Mouse (Mus musculus) MEL (cell line): ENCODE measurements at regions not wholly inside any gene's neighbourhood (a gene's known extent, or its start where the extent isn't known, plus 50 kb on each side); places are given as distances from the start of the nearest gene placed in this dataset.

Source experiments
- DNase-seq: peaks from one replicate; pipeline ENCODE4 v3.0.0; 2011; ENCODE audit warnings: low read depth, low spot score
- H3K27ac ChIP-seq: 2 replicates; pipeline ENCODE4 v1.5.1; 2012; ENCODE audit warnings: low read depth, mild to moderate bottlenecking, control low read depth, low read length, moderate library complexity; ENCODE audit not compliant: control insufficient read depth
- H3K27me3 ChIP-seq, 2 experiments: fragments of 150-350 bp in 1 of 2; sonication (generic) in 1 of 2; 2 replicates each; pipeline ENCODE4 v1.6.1; 2012; ENCODE audit warnings: low read length in 2 of 2, mild to moderate bottlenecking in 2 of 2, improper control_type of control experiment in 1 of 2, moderate library complexity in 1 of 2; ENCODE audit not compliant: insufficient read depth in 2 of 2, control insufficient read depth in 1 of 2
- H3K36me3 ChIP-seq, 2 experiments: 2 replicates each; pipeline ENCODE4 v1.6.1; 2012 to 2014; ENCODE audit warnings: low read length in 2 of 2, improper control_type of control experiment in 1 of 2, inconsistent platforms in 1 of 2, mild to moderate bottlenecking in 1 of 2; ENCODE audit not compliant: insufficient read depth in 2 of 2, control insufficient read depth in 1 of 2
- H3K4me1 ChIP-seq, 2 experiments: fragments of 150-350 bp in 1 of 2; sonication (generic) in 1 of 2; 2 replicates each; pipeline ENCODE4 v1.6.1; 2012; ENCODE audit warnings: low read length in 2 of 2, improper control_type of control experiment in 1 of 2, mild to moderate bottlenecking in 1 of 2; ENCODE audit not compliant: insufficient read depth in 2 of 2, control insufficient read depth in 1 of 2
- H3K4me3 ChIP-seq, 2 experiments: fragments of 150-350 bp in 1 of 2; sonication (generic) in 1 of 2; 2 replicates each; pipeline ENCODE4 v1.5.1; 2012; ENCODE audit warnings: low read depth in 2 of 2, low read length in 2 of 2, mild to moderate bottlenecking in 2 of 2, moderate library complexity in 2 of 2, control low read depth in 1 of 2, improper control_type of control experiment in 1 of 2; ENCODE audit not compliant: control insufficient read depth in 1 of 2, insufficient read depth in 1 of 2
- H3K79me2 ChIP-seq: 2 replicates; pipeline ENCODE4 v1.6.1; 2012; ENCODE audit warnings: mild to moderate bottlenecking, low read length, moderate library complexity; ENCODE audit not compliant: control insufficient read depth, poor library complexity, insufficient read depth
- H3K9ac ChIP-seq: 2 replicates; pipeline ENCODE4 v1.6.1; 2012; ENCODE audit warnings: low read depth, mild to moderate bottlenecking, control low read depth, low read length, moderate library complexity; ENCODE audit not compliant: control insufficient read depth, poor library complexity, severe bottlenecking
- H3K9me3 ChIP-seq: fragments of 150-350 bp; sonication (generic); replicated peaks from 2 replicates; pipeline ENCODE4 v1.6.1; 2012; ENCODE audit warnings: mild to moderate bottlenecking, low read length, improper control_type of control experiment, moderate library complexity; ENCODE audit not compliant: insufficient read depth
- CHD1 ChIP-seq: IDR thresholded peaks from 2 replicates; pipeline ENCODE4 v1.6.1; 2012; ENCODE audit warnings: low read depth, mild to moderate bottlenecking, inconsistent platforms, low read length, improper control_type of control experiment
- CHD2 ChIP-seq: IDR thresholded peaks from 2 replicates; pipeline ENCODE4 v1.6.1; 2011; ENCODE audit warnings: low read length, improper control_type of control experiment
- CTCF ChIP-seq, 3 experiments: IDR thresholded peaks in 2 of 3; conservative IDR thresholded peaks in 1 of 3; 2 replicates each; pipeline ENCODE4 v1.5.1; 2011 to 2012; ENCODE audit warnings: low read length in 3 of 3, low read depth in 2 of 3, mild to moderate bottlenecking in 2 of 3, improper control_type of control experiment in 1 of 3, inconsistent platforms in 1 of 3, mixed read lengths in 1 of 3, moderate library complexity in 1 of 3; ENCODE audit not compliant: control insufficient read depth in 1 of 3, insufficient read depth in 1 of 3, poor library complexity in 1 of 3, severe bottlenecking in 1 of 3
- E2F4 ChIP-seq: IDR thresholded peaks from 2 replicates; pipeline ENCODE4 v1.6.1; 2011; ENCODE audit warnings: low read depth, low read length, improper control_type of control experiment, borderline replicate concordance
- ELF1 ChIP-seq: IDR thresholded peaks from 2 replicates; pipeline ENCODE4 v1.6.1; 2014; ENCODE audit warnings: low read depth, mild to moderate bottlenecking, inconsistent platforms, low read length, improper control_type of control experiment, moderate library complexity
- EP300 ChIP-seq, 2 experiments: IDR thresholded peaks; 2 replicates each; pipeline ENCODE4 v1.6.1; 2011; ENCODE audit warnings: improper control_type of control experiment in 2 of 2, low read length in 2 of 2, low read depth in 1 of 2, mild to moderate bottlenecking in 1 of 2
- ETS1 ChIP-seq: IDR thresholded peaks from 2 replicates; pipeline ENCODE4 v1.6.1; 2012; ENCODE audit warnings: low read depth, mild to moderate bottlenecking, inconsistent platforms, low read length, improper control_type of control experiment, moderate library complexity
- GATA1 ChIP-seq: IDR thresholded peaks from 2 replicates; pipeline ENCODE4 v1.6.1; 2011; ENCODE audit warnings: low read depth, low read length, improper control_type of control experiment
- KAT2A ChIP-seq: conservative IDR thresholded peaks from 2 replicates; pipeline ENCODE4 v1.6.1; 2012; ENCODE audit warnings: low read depth, low read length, improper control_type of control experiment, inconsistent platforms
- MAZ ChIP-seq: IDR thresholded peaks from 2 replicates; pipeline ENCODE4 v1.6.1; 2012; ENCODE audit warnings: low read depth, mild to moderate bottlenecking, inconsistent platforms, low read length, improper control_type of control experiment
- MEF2A ChIP-seq: IDR thresholded peaks from 2 replicates; pipeline ENCODE4 v1.6.1; 2014; ENCODE audit warnings: low read depth, mild to moderate bottlenecking, inconsistent platforms, low read length, improper control_type of control experiment; ENCODE audit not compliant: poor library complexity, insufficient replicate concordance, severe bottlenecking; ENCODE audit errors: extremely low read depth
- MXI1 ChIP-seq: IDR thresholded peaks from 2 replicates; pipeline ENCODE4 v1.6.1; 2011; ENCODE audit warnings: mild to moderate bottlenecking, low read depth, low read length, improper control_type of control experiment
- MYB ChIP-seq: IDR thresholded peaks from 2 replicates; pipeline ENCODE4 v1.6.1; 2011; ENCODE audit warnings: mild to moderate bottlenecking, low read depth, low read length, improper control_type of control experiment
- MYC ChIP-seq: IDR thresholded peaks from 2 replicates; pipeline ENCODE4 v1.6.1; 2011; ENCODE audit warnings: low read depth, mild to moderate bottlenecking, low read length, improper control_type of control experiment, moderate library complexity
- NELFE ChIP-seq: IDR thresholded peaks from 2 replicates; pipeline ENCODE4 v1.6.1; 2011; ENCODE audit warnings: low read depth, low read length, improper control_type of control experiment
- NRF1 ChIP-seq: IDR thresholded peaks from 2 replicates; pipeline ENCODE4 v1.6.1; 2014; ENCODE audit warnings: low read depth, mild to moderate bottlenecking, inconsistent platforms, low read length, improper control_type of control experiment, moderate library complexity; ENCODE audit not compliant: poor library complexity, insufficient read depth, severe bottlenecking
- RAD21 ChIP-seq: IDR thresholded peaks from 2 replicates; pipeline ENCODE4 v1.6.1; 2011; ENCODE audit warnings: mild to moderate bottlenecking, low read depth, low read length, improper control_type of control experiment
- RCOR1 ChIP-seq: IDR thresholded peaks from 2 replicates; pipeline ENCODE4 v1.6.1; 2012; ENCODE audit warnings: low read depth, mild to moderate bottlenecking, inconsistent platforms, low read length, improper control_type of control experiment
- SMC3 ChIP-seq: IDR thresholded peaks from 2 replicates; pipeline ENCODE4 v1.6.1; 2011; ENCODE audit warnings: low read depth, low read length, improper control_type of control experiment
- USF2 ChIP-seq, 2 experiments: IDR thresholded peaks; 2 replicates each; pipeline ENCODE4 v1.6.1; 2011 to 2012; ENCODE audit warnings: improper control_type of control experiment in 2 of 2, low read length in 2 of 2, borderline replicate concordance in 1 of 2, inconsistent platforms in 1 of 2, low read depth in 1 of 2, mild to moderate bottlenecking in 1 of 2; ENCODE audit not compliant: insufficient read depth in 1 of 2
- ZC3H11A ChIP-seq: IDR thresholded peaks from 2 replicates; pipeline ENCODE4 v1.6.1; 2012; ENCODE audit warnings: low read depth, mild to moderate bottlenecking, inconsistent platforms, low read length, improper control_type of control experiment
- ZKSCAN1 ChIP-seq: IDR thresholded peaks from 2 replicates; pipeline ENCODE4 v1.6.1; 2012; ENCODE audit warnings: low read depth, mild to moderate bottlenecking, inconsistent platforms, low read length, improper control_type of control experiment, moderate library complexity
- ZMIZ1 ChIP-seq: IDR thresholded peaks from 2 replicates; pipeline ENCODE4 v1.6.1; 2012; ENCODE audit warnings: low read depth, mild to moderate bottlenecking, inconsistent platforms, low read length, improper control_type of control experiment, moderate library complexity

DNA sequence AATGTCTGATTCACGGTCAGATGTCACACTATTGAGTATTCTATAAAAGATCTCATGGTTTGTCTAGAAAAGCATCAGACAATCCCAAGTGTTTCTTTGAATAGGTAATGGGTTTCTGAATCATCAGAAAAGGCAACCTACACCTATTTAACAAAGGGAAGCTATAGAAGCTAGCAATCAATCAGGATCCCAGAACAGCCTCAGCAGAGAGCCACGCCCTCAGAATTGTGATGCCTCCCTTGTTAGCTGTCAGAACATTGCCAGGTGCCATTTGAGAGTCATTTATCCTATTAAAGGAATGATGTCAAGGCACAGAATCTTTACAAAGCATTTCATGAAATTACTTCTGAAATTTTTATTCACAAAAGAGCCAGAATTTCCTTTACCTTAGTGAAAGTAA, 542.7 kb downstream of the Kctd12 start:
- no peak for TF ChIP-seq CTCF (IDR thresholded peaks at IDR 0.05 in 2 of 3, conservative IDR thresholded peaks at IDR 0.05 in 1 of 3; ENCODE audit: control insufficient read depth in 1 of 3, insufficient read depth in 1 of 3, low read depth in 2 of 3, low read length in 3 of 3, poor library complexity in 1 of 3, severe bottlenecking in 1 of 3)
- no peak for TF ChIP-seq SMC3
- TF ChIP-seq MAZ: no peak
- no peak for TF ChIP-seq CHD2
- no peak for TF ChIP-seq ZKSCAN1
- no peak for TF ChIP-seq CHD1
- no peak for TF ChIP-seq E2F4
- TF ChIP-seq NELFE: no peak
- TF ChIP-seq, all 39 proteins: peak for 0
- Histone ChIP-seq H3K36me3 (no peaks in the 10 kb centered on the region), H3K27me3 (no peaks in the 10 kb centered on the region), H3K4me1 (no peaks in the 10 kb centered on the region), H3K27ac (no peak overlapping the region), H3K4me3 (no peak overlapping the region), H3K9me3 (no peaks in the 10 kb centered on the region), H3K9ac (no peak overlapping the region), H3K79me2 (no peaks in the 10 kb centered on the region)
- no peak for DNase-seq

DNA sequence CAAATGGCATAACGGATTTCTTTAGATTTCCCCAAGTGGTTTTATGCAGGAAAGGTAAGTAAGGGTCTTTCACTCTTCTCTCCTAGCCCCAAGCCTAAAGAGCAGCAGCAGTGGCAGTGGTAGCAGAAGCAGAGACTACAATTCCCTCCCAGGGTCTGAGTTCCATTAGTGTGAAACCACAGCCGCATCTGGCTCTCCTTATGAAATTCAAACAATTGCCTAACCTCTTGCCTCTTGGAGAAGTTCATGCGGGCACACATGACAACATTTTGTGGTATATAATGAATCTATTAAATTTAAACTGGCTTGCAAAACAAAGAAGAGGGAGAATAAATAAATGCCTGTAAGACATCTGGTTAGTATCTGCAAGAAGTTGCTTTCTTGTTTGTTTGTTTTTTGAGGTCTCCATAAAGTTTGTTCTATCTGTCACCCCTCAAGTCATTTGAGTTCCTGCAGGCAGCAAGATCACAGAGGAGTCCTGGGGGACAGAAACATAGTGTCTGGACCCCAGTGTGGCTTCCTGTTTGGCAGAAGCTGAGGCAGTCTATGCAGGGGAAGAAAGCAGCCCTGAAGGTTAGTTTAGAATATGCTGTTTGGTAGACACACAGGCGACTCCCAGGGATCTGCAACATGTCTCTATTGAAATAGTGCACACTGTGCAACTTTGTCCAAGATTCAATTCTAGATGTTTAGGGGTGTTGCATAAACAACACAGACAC, 578.9 kb downstream of the Kctd12 start:
- Histone ChIP-seq H3K9me3 (no peaks in the 10 kb centered on the region), H3K4me3 (no peak overlapping the region), H3K9ac (no peak overlapping the region), H3K4me1 (no peaks in the 10 kb centered on the region), H3K27me3 (no peaks in the 10 kb centered on the region), H3K36me3 (no peaks in the 10 kb centered on the region)
- TF ChIP-seq ZMIZ1 (no peak), NRF1 (no peak), EP300 (IDR thresholded peaks at IDR 0.05; ENCODE audit: low read depth in 1 of 2, low read length in 2 of 2) (no peak)
- TF ChIP-seq, all 39 proteins: peak for 0
- Histone ChIP-seq H3K27ac (no peak overlapping the region), H3K79me2 (no peaks in the 10 kb centered on the region)
- DNase-seq: no peak

DNA sequence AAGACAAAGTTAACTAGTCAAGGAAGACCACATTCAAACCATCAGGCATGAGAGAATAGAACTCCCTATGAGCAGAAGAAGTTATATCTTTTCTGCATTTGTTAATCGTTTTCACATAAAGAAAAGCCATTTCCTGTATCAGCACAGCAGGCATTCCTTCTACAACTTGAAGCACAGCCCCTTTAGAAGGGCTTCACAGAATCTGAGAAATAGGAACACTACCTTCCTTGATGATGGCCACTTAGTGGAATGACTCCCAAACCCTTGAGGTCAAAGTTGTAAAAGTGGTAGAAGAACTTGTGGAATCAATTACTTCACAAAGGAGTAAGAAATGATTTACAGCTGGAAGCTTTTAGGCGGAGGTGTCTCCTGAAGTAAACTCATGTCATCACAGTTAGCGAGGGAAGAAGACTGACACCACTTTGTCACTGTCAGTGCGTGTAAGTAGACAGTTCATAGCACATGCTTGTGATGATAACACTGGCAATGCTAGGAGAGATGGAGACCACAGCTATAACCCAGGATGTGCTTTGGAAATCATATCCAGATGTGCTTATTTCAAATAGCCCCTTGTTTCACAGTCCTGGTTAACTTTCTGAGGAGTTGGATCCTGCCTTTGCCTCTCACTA, 580.3 kb downstream of the Kctd12 start:
- no peaks in the 10 kb centered on the region for H3K36me3 ChIP-seq
- no peaks in the 10 kb centered on the region for H3K4me1 ChIP-seq
- no peak overlapping the region for H3K27ac ChIP-seq
- H3K4me3 ChIP-seq: no peak overlapping the region
- no peaks in the 10 kb centered on the region for H3K9me3 ChIP-seq
- no peak overlapping the region for H3K9ac ChIP-seq
- H3K27me3 ChIP-seq: no peaks in the 10 kb centered on the region
- H3K79me2 ChIP-seq: no peaks in the 10 kb centered on the region
- DNase-seq: no peak
- no peak for TF ChIP-seq RCOR1
- TF ChIP-seq USF2 (IDR thresholded peaks at IDR 0.05; ENCODE audit: borderline replicate concordance in 1 of 2, insufficient read depth in 1 of 2, low read depth in 1 of 2, low read length in 2 of 2): no peak
- no peak for TF ChIP-seq EP300 (IDR thresholded peaks at IDR 0.05; ENCODE audit: low read depth in 1 of 2, low read length in 2 of 2)
- no peak for TF ChIP-seq MYB
- no peak for TF ChIP-seq ZC3H11A
- TF ChIP-seq ETS1: no peak
- no peak for TF ChIP-seq CTCF (IDR thresholded peaks at IDR 0.05 in 2 of 3, conservative IDR thresholded peaks at IDR 0.05 in 1 of 3; ENCODE audit: control insufficient read depth in 1 of 3, insufficient read depth in 1 of 3, low read depth in 2 of 3, low read length in 3 of 3, poor library complexity in 1 of 3, severe bottlenecking in 1 of 3)
- no peak for TF ChIP-seq RAD21
- no peak for TF ChIP-seq MYC
- no peak for TF ChIP-seq ELF1
- no peak for TF ChIP-seq SMC3
- TF ChIP-seq GATA1: no peak
- TF ChIP-seq ZKSCAN1: no peak
- no peak for TF ChIP-seq MEF2A
- no peak for TF ChIP-seq MXI1
- TF ChIP-seq KAT2A: no peak
- TF ChIP-seq NRF1: no peak
